Mouse (Mus musculus): ENCODE measurements at regions not wholly inside any gene's neighbourhood (a gene's known extent, or its start where the extent isn't known, plus 50 kb on each side); places are given as distances from the start of the nearest gene placed in this dataset.

GRCm38 (mm10) chr4:124323589-124323988, 287.0 kb downstream of the 3100002H09Rik start:
- no peak for TF ChIP-seq TCF12 (IDR thresholded peaks at IDR 0.05; ENCODE audit: low read depth, low read length)
- TF ChIP-seq POLR2A (IDR thresholded peaks at IDR 0.05; ENCODE audit: control insufficient read depth in 1 of 2, insufficient read depth in 1 of 2, low read depth in 1 of 2, low read length in 2 of 2, poor library complexity in 1 of 2): no peak
- no peak for TF ChIP-seq CTCF (IDR thresholded peaks at IDR 0.05 in 2 of 3, conservative IDR thresholded peaks at IDR 0.05 in 1 of 3; ENCODE audit: control insufficient read depth in 1 of 3, insufficient read depth in 1 of 3, low read depth in 2 of 3, low read length in 3 of 3, poor library complexity in 1 of 3, severe bottlenecking in 1 of 3)
- no peak for TF ChIP-seq HCFC1 (IDR thresholded peaks at IDR 0.05; ENCODE audit: low read depth, low read length)
- TF ChIP-seq MAZ (IDR thresholded peaks at IDR 0.05; ENCODE audit: low read depth, low read length): no peak
